Mouse (Mus musculus): ENCODE data around the gene Ubxn11.
A peak's percentile ranks its signal among the peaks of the same experiment; 100 is the strongest.

Ubxn11 gene

GRCm38 (mm10) chr4:134090521-134091224 lies 11.7 kb upstream of the Ubxn11 start:
- no peak for DNase-seq (ENCODE audit: inconsistent age in 2 of 2, low spot score in 1 of 2)

GRCm38 (mm10) chr4:134091225-134091529 lies 11.2 kb upstream of the Ubxn11 start:
- DNase-seq (ENCODE audit: inconsistent age in 2 of 2, low spot score in 1 of 2) = no peak

DNA sequence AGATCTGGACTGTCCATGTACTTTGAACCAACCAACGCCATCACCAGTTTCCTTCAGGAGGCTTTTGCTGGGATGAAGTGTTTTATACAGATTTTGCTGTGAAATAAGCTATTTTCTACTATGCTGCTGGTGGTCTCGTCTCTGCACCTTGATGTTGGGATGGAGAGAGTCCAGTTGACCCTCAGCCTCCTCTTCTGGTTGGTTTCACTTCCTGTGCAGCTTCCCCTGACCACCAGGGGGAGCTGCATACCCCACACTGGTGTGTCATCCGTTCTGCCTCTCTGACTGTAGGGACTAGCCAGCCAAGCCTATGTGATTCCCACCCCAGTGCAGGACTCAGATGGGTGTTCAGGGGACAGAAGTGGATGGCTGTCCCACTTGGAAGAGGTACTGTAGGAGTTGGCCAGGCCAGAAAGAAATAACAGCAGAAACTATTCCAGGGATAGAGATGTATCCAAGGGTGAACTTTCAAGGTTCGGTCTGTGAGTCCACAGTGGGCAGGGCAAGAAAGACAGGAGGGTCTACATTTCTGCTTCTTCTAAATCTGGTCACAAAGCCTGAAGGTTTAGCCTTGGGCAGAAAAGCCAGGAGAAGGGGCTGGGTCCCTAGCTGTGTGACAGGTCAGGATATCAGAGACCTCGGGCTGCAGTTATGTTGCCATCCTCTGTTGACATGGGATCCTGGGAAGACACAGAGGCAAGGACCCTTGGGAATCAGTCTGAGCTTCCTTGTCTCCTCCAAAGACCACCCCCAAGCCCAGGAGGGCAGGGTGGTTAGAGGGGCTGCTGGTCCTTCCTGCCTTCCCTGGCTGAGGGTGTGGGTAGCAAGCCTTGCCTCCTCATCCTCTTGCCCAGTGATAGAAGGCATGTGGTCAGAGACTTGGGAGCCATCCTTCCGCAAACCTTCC lies 9.7 kb upstream of the Ubxn11 start:
- peak; percentile 67 to 82 for DNase-seq (ENCODE audit: inconsistent age in 2 of 2, low spot score in 1 of 2)

DNA sequence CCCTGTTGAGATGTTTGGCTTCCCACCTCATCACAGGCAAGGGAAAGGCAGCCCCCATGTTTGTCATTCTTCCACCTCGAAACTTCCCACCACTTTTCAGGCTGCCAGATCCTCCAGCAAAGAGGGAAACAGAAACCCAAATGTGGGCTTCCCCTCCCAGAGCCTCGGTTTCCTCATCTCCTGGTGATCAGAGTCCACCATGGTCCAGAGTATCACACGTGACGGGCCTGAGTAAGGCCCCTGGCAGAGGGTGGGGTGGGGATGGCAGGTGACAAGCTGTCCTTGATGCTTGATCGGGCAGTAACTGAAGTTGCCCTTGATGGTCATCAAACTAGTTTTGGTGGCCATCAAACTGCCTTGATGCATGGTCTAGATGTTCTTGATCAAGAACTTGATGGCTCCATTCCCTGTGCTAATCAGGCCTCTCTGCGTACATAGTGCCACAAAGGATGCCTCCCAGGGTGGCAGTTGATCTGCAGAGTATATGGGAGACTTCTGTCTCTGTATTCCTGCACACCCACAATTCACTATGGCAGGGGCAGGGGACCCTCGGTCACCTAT lies 8.3 kb upstream of the Ubxn11 start:
- DNase-seq (ENCODE audit: inconsistent age in 2 of 2, low spot score in 1 of 2) = no peak

- DNase-seq (ENCODE audit: inconsistent age in 2 of 2, low spot score in 1 of 2) = peak in 1 of 2 experiments; percentile 54
Measured at GRCm38 (mm10) chr4:134094923-134095547, 7.3 kb upstream of the Ubxn11 start, which contains the start of gene Cd52. Gene Cd52, minus strand, starts transcription at chr4:134095082.

GRCm38 (mm10) chr4:134096120-134096519 lies 6.2 kb upstream of the Ubxn11 start:
- no peak for DNase-seq (ENCODE audit: inconsistent age in 2 of 2, low spot score in 1 of 2)

DNA sequence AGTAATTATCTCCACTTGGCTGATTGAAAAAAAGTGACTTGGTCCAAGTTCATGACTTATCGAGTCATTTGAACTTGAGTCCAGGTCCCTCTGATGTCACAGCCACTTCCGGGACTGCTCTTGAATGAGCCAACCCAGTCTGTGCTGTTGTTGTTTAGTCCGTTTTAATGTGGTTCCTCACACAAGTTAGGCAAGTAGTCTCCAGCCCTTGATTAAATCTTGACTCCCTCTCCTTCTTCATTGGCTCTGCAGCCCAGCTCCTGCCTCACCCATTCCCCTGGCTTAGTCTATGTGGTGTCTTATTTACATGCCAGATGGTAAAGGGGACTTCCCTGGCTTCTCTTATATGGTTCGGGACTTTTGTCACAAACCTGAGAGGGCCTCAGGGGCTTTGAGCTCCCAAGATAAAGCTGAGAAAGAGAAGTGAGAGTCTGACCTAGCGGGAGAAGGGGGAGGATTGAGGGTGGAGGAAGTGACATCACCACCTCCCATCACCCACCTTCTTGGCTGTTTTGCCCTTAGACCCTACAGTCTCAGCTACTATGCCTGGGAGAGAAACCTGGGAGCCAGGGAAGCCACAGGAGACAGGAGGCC lies 5.3 kb upstream of the Ubxn11 start:
- peak in 1 of 2 experiments; percentile 46 for DNase-seq (ENCODE audit: inconsistent age in 2 of 2, low spot score in 1 of 2)

- DNase-seq (ENCODE audit: inconsistent age in 2 of 2, low spot score in 1 of 2) = peak in 1 of 2 experiments; percentile 53
Measured at GRCm38 (mm10) chr4:134098628-134099027, 3.7 kb upstream of the Ubxn11 start.

- no peak for DNase-seq (ENCODE audit: inconsistent age in 2 of 2, low spot score in 1 of 2)
Measured at GRCm38 (mm10) chr4:134100245-134100644, 2.1 kb upstream of the Ubxn11 start.

GRCm38 (mm10) chr4:134102742-134103119 lies 361 bp downstream of the Ubxn11 start:
- DNase-seq (ENCODE audit: inconsistent age in 2 of 2, low spot score in 1 of 2) = no peak

DNA sequence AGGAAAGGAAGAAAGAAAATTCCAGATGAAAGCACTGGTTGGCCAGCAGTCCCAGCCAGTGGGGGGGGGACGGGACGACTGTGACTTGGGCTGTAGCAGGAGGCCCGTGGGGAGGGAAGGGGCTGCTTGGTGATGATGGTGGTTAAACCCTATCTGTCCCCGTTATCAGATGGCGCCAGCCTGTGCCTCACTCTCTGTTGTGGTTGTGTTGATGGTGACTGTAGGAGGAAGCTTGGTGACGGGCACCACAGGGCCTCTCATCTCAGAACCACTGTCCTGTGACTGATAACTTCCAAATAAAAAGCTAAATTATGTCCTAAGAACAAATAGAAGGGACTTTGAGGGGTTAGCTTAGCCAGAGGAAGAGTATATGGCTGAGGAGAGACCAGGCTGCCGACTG lies 3.7 kb downstream of the Ubxn11 start:
- DNase-seq (ENCODE audit: inconsistent age in 2 of 2, low spot score in 1 of 2) = no peak

- DNase-seq (ENCODE audit: inconsistent age in 2 of 2, low spot score in 1 of 2) = no peak
Measured at GRCm38 (mm10) chr4:134107730-134108129, 5.4 kb downstream of the Ubxn11 start.

DNA sequence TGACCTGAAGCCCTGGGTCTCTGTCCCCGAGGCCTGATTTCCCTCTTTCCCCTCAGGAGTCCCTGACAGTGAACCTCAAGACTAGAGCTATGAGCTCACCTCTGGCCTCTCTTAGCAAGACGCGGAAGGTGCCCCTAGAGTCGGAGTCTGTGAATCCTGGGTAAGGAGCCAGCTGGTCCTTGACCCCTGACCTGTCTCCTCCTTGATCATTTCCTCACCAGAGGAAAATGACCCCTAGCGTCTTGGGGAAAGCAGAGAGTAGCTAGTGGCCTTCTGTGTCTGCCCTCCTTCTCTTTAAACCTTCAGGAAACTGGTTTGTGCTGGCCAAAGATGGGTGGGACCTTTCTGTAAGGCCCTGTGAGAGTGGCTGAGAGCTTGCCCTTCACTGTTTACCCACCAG lies 5.8 kb downstream of the Ubxn11 start:
- no peak for DNase-seq (ENCODE audit: inconsistent age in 2 of 2, low spot score in 1 of 2)

DNA sequence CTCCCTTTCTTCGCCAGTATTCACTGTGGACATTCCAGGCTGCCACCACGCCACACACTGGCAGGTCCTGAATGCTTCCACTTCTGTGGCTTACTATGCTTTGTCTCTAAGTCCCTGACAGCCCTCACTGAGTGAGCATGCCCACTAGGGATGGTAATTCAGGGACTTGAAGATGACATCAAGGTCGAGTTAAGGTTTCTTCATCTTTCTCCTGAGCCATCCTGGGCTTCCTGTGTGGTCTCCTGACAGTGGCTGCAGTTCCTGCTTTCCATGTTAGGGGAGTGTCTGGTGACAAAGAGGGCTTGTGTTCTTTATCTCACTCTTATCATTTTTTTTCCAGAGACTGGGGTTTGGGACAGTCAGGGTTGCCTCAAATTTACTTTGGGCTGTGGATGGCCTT lies 8.3 kb downstream of the Ubxn11 start:
- no peak for DNase-seq (ENCODE audit: inconsistent age in 2 of 2, low spot score in 1 of 2)

DNA sequence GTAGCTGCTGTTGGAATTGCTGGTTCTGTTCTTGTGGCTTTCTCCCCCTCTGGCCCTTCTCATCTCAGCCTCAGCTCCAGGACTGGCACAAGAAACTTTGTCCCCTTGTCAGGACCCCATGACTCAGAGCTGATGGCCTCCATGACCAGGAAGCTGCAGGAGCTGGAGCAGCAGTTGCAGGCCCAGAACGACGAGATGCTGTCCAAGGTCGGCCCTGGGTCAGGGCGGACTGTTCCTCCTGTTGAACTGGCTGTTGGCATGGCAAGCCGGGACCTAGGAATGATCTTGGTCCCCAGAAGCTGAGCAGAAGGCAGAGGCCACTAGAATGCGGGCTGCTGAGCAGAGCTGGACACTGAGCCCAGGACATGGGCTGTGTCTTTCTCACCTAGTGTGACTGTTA lies 10.0 kb downstream of the Ubxn11 start:
- peak in 1 of 2 experiments; percentile 52 for DNase-seq (ENCODE audit: inconsistent age in 2 of 2, low spot score in 1 of 2)

DNA sequence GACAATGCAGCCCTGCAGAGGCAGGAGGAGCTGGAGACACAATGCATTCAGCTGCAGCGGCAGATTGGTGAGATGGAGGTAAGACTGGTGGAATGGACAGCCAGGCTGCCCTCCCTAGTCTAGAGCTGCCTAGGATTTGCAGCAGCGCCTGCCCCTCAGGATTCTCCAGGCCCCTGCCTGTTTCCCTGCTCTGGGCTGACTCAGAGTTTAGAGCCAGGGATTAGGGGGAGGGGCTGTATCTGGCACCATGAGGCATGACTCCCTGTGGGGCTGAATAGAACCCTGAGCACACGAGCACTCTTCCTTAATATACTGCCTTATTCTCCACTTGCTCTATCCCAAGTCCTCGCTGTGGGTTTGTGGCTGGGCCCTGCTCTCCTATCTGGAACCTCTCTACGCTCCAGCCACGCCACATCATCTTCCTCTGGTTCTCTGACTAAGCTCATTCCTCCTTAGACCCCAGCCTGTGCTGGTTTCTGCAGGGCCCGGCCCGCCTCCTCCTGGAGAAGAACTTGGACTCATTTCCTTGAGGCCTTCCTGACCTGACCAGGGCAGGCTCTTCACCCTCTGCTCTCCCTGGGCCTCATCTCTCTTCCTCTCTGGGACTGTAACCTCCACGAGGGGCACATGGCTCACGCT lies 11.1 kb downstream of the Ubxn11 start:
- DNase-seq (ENCODE audit: inconsistent age in 2 of 2, low spot score in 1 of 2) = no peak

- no peak for DNase-seq (ENCODE audit: inconsistent age in 2 of 2, low spot score in 1 of 2)
Measured at GRCm38 (mm10) chr4:134114038-134114437, 11.7 kb downstream of the Ubxn11 start.

DNA sequence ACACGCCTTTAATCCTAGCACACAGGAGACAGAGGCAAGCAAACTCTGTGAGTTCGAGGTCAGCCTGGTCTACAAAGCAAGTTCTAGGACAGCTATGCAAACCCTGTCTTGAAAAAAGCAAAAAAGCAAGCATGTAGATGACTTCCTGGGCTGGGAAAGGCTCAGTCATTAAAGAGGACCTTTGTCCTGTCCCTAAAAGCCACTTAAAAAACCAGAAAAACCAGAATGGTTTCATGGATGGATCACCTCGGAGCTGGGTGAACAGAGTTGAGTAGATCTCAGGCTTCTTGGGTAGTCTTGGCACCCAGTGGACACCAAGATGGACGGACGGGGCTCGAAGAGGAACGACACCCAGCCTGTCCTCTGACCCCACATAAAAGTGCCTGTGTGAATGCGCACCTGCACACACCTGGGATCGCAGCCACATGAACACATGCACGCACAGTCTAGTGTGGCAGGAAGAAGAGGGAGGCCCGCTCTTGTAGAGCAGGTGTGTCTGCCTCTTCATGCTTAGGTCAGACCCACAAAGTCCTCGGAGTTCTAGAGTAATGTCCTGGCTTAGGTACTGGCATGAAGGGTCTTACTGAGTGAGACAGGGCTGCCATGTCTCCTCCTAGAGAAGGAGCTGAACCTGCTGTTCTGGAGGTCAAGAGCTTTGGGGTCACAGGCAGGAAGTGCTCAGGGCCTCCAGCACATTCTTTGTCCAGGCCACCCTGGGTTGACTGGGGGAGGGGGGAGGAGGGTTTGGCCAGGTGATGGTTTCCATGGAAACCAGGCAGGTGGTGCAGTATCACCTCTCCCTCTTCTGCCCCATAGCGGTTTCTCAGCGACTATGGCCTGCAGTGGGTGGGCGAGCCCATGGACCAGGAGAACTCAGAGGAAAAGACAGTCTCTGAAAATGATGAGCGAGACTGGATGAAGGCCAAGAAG lies 13.1 kb downstream of the Ubxn11 start:
- DNase-seq (ENCODE audit: inconsistent age in 2 of 2, low spot score in 1 of 2) = no peak

DNA sequence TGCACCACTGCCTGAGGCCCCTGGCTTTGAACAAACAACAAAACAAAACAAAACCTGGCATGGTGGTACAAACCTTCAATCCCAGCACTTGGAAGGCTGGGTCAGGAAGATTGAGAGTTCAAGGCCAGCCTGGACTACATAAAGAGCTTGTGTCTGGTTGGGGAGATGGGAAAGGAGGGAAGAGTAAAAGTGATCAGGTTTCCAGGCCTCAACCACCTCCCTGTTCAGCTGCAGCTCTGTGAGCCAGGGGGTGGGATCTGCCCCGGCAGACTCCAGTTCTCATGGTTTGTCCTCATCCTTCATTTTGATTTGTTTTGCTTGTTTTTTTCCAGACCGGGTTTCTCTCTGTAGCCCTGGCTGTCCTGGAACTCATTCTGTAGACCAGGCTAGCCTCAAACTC lies 14.1 kb downstream of the Ubxn11 start:
- no peak for DNase-seq (ENCODE audit: inconsistent age in 2 of 2, low spot score in 1 of 2)

- DNase-seq (ENCODE audit: inconsistent age in 2 of 2, low spot score in 1 of 2) = no peak
Measured at GRCm38 (mm10) chr4:134117012-134117411, 14.6 kb downstream of the Ubxn11 start.
